Mouse (Mus musculus): ENCODE results near the gene 2610028H24Rik.
A peak's percentile ranks its signal among the peaks of the same experiment; 100 is the strongest.

Gene 2610028H24Rik

DNA sequence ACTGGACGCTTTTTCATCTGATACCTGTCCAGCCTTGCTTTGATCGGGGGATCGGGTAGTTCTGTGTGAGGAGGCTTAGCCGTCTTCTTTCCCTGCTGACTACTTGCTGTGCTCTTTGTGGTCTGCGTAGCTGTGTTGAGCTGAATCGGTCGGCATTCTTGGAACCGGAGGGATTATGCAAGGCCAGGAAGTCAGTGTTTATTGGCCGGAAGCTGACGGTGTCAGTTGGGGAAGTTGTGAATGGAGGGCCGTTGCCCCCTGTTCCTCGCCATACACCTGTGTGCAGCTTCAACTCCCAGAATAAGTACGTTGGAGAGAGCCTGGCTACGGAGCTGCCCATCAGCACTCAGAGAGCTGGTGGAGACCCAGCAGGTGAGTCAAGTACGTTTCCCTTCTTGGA, 40.3 kb downstream of the 2610028H24Rik start:
- no peak for DNase-seq (ENCODE audit: low spot score)

DNA sequence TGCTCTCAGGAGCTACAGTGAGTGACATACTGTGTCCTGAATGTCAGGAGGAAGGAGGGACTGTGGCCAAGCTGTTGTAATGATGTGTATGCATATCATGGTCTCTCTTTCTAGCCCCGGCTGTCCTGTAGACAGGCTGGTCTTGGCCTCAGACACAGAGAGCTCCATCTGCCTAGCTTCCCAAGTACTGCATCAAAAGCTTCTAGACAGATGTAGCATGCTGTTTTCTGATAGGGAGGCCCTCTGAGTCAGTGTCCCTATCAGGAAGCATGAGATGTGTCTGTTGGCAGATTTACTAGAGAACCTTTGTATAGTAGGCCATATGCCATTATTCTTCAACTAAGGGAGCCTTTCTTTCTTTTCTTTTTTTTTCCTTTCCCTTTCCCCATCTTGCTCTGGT, 44.6 kb downstream of the 2610028H24Rik start:
- no peak for DNase-seq (ENCODE audit: low spot score)

DNA sequence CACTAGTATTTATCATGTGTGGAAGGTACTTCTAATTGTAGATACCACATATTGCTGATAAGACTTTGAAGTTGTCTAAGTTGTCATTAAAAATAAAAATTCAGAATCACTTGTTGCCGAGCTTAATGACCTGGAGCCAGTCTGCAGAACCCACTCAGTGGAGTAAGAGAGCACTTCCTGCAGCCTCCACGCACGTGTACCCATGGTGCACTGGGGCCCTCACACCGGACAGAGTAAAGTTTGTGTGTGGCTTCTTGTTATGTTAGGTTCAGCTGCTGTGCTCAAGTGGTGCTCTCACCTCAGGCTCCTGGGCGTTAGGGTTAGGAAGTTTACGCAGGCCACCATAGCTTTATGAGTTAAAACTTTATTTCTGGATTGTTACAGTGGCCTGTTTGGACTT, 46.6 kb downstream of the 2610028H24Rik start:
- no peak for DNase-seq (ENCODE audit: low spot score)

DNA sequence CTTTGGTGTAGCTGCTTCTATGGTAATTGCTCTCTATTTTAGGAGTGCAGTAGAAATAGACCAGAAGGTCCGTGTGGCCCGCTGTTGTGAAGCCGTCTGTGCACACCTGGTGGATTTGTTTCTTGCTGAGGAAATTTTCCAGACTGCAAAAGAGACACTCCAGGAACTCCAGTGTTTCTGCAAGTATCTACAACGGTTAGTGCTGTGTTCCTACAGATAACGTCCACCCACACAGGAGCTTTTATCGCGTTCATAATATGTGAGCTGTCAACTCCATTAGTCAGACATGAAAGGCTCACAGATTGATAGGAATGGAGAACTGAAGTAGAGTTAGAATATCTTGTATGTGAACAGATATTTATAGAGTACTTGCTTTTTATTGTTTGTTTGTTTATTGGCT, 47.5 kb downstream of the 2610028H24Rik start:
- DNase-seq (ENCODE audit: low spot score): no peak

DNA sequence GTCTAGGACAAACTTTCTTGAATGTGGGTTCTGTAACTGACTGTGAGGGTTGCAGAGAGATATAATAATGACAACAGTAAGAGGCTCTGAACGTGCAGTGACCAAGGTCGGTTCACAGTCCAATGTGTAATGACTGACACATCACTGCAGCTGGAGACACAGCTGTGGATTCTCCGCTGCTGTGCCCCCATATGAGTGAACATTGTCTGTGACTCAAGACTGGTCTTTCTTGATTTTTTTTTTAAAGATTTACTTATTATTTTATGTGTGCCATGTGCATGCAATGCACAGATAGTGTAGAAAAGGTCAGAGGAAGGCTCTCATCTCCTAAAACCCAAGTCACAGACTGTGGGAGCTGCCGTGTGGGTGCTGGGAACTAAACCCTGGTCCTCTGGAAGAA, 48.6 kb downstream of the 2610028H24Rik start:
- no peak for DNase-seq (ENCODE audit: low spot score)

DNA sequence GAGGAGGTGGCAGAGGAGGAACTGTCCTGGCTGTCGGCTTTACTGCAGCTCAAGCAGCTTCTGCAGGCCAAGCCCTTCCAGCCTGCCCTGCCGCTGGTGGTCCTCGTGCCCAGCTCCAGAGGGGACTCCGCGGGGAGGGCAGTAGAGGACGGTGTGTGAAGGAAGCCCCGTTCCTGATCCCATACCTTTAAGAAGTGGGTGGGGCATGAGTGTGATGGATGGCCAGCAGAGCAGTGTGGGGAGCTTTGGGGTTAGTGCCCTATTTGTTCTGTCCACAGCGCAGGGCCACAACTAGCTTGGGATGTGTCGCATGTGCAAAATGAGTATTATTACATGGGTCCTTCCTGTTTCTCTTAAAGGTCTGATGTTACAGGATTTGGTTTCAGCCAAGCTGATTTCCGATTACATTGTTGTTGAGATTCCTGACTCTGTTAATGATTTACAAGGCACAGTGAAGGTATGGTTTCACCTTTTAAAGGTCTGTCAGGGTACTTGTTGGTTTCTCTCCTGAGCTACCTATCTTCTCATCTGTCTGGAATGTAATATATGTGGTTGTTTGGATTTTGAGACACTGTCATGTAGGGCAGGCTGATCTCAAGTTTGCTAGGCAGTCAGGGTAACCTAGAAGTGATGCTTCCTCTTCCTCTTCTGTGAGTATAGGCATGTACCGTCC, 55.5 kb downstream of the 2610028H24Rik start:
- DNase-seq (ENCODE audit: low spot score): peak; percentile 31

DNA sequence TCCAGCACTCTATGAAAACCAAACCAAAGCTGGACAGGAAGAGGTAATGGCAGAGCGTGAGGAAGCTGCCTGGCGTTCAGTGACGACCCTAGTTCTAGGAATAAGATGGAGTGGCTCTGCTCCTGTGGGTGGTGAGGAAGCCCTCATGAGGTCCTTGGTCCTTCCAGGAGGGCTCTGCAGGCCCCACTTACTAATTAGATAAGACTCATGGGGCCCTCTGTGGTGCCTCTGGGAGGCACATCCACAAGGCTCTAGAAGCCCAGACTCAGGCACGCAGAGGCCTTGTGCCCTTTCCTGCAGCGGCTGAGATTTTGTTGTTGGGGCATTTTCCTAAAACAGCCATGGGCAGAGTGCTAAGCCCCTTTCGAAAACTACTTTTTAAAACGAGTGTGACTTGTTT, 57.0 kb downstream of the 2610028H24Rik start:
- DNase-seq (ENCODE audit: low spot score): no peak
